Mouse (Mus musculus) T-helper 17 cell (primary cell): Measurements from ENCODE around the gene Hs1bp3.

ENCODE experiments used
- in situ Hi-C, 2 experiments: fragments of 300-600 bp; cut with MboI, MseI; formaldehyde crosslinking; loops; 1 replicate in 1 of 2; 2 replicates in 1 of 2; pipeline ENCODE4 v1.15.1; 2025; ENCODE audit warnings: high pct_unique_total_duplicates in 2 of 2

The Hs1bp3 gene

GRCm38 (mm10) chr12:8333617-8334016, 20.4 kb downstream of the Hs1bp3 start:
- in situ Hi-C loops: loop anchor here in 1 of 2 experiments (5.0 to 25.0 kb wide), 2 partner anchors 54 to 704 kb away; partner anchors contain the start of gene Ttc32

GRCm38 (mm10) chr12:8334261-8334660, 21.0 kb downstream of the Hs1bp3 start:
- in situ Hi-C loops: loop anchor here in 1 of 2 experiments (5.0 to 25.0 kb wide), 2 partner anchors 53 to 703 kb away; partner anchors contain the start of gene Ttc32

GRCm38 (mm10) chr12:8335503-8335902, 22.3 kb downstream of the Hs1bp3 start:
- in situ Hi-C loops: loop anchor here in 1 of 2 experiments (25.0 kb wide), 1 partner anchor 702 kb away; the partner anchor contains the start of gene Ttc32

- in situ Hi-C loops: loop anchor here in 1 of 2 experiments (25.0 kb wide), 1 partner anchor 701 kb away; the partner anchor contains the start of gene Ttc32
These were observed 23.5 kb downstream of the Hs1bp3 start for GRCm38 (mm10) chr12:8336601-8337285.

- in situ Hi-C loops: loop anchor here in 1 of 2 experiments (25.0 kb wide), 1 partner anchor 700 kb away; the partner anchor contains the start of gene Ttc32
These were observed 24.2 kb downstream of the Hs1bp3 start for GRCm38 (mm10) chr12:8337286-8338060.

- in situ Hi-C loops: loop anchor here in 1 of 2 experiments (25.0 kb wide), 1 partner anchor 699 kb away; the partner anchor contains the start of gene Ttc32
These were observed 25.3 kb downstream of the Hs1bp3 start for GRCm38 (mm10) chr12:8338491-8338890.

- in situ Hi-C loops: loop anchor here in 1 of 2 experiments (25.0 kb wide), 1 partner anchor 698 kb away; the partner anchor contains the start of gene Ttc32
These were observed 25.7 kb downstream of the Hs1bp3 start for GRCm38 (mm10) chr12:8338918-8339317.

- in situ Hi-C loops: loop anchor here in 1 of 2 experiments (25.0 kb wide), 1 partner anchor 698 kb away; the partner anchor contains the start of gene Ttc32
These were observed 26.5 kb downstream of the Hs1bp3 start for GRCm38 (mm10) chr12:8339591-8340319.

GRCm38 (mm10) chr12:8341008-8341407, 27.8 kb downstream of the Hs1bp3 start:
- in situ Hi-C loops: loop anchor here in 1 of 2 experiments (25.0 kb wide), 1 partner anchor 696 kb away; the partner anchor contains the start of gene Ttc32

- in situ Hi-C loops: loop anchor here in 1 of 2 experiments (25.0 kb wide), 1 partner anchor 694 kb away; the partner anchor contains the start of gene Ttc32
These were observed 30.1 kb downstream of the Hs1bp3 start for GRCm38 (mm10) chr12:8343381-8343780.

- in situ Hi-C loops: loop anchor here in 1 of 2 experiments (25.0 kb wide), 1 partner anchor 692 kb away; the partner anchor contains the start of gene Ttc32
These were observed 31.7 kb downstream of the Hs1bp3 start for GRCm38 (mm10) chr12:8344897-8345296.

- in situ Hi-C loops: loop anchor here in 1 of 2 experiments (25.0 kb wide), 1 partner anchor 692 kb away; the partner anchor contains the start of gene Ttc32
These were observed 32.3 kb downstream of the Hs1bp3 start for GRCm38 (mm10) chr12:8345539-8345938.

GRCm38 (mm10) chr12:8347746-8348462, 34.7 kb downstream of the Hs1bp3 start:
- in situ Hi-C loops: loop anchor here in 1 of 2 experiments (25.0 kb wide), 1 partner anchor 689 kb away; the partner anchor contains the start of gene Ttc32

- in situ Hi-C loops: loop anchor here in 1 of 2 experiments (25.0 kb wide), 1 partner anchor 688 kb away; the partner anchor contains the start of gene Ttc32
These were observed 35.7 kb downstream of the Hs1bp3 start for GRCm38 (mm10) chr12:8348733-8349513.

GRCm38 (mm10) chr12:8351025-8351903, 38.0 kb downstream of the Hs1bp3 start:
- in situ Hi-C loops: loop anchor here in 1 of 2 experiments (25.0 kb wide), 1 partner anchor 686 kb away; the partner anchor contains the start of gene Ttc32

GRCm38 (mm10) chr12:8353071-8353470, 39.8 kb downstream of the Hs1bp3 start:
- in situ Hi-C loops: loop anchor here in 1 of 2 experiments (25.0 kb wide), 1 partner anchor 684 kb away; the partner anchor contains the start of gene Ttc32

GRCm38 (mm10) chr12:8354187-8354586, 41.0 kb downstream of the Hs1bp3 start:
- in situ Hi-C loops: loop anchor here in 1 of 2 experiments (25.0 kb wide), 1 partner anchor 683 kb away; the partner anchor contains the start of gene Ttc32

- in situ Hi-C loops: loop anchor here in 1 of 2 experiments (25.0 kb wide), 1 partner anchor 682 kb away; the partner anchor contains the start of gene Ttc32
These were observed 41.8 kb downstream of the Hs1bp3 start for GRCm38 (mm10) chr12:8355011-8355410.
